Mouse (Mus musculus) brown adipose tissue, adult 24 weeks (tissue): ENCODE data around the gene Copz2. TPM values are rescaled to one million over a fixed set of nuclear protein-coding genes. Genes with fewer than 3 reads are reported as not detected.

ENCODE experiments used
- H3K27ac ChIP-seq: fragments of 200-500 bp; replicated peaks from 2 replicates; pipeline ENCODE4 v1.5.1; 2012; ENCODE audit warnings: low read depth, mild to moderate bottlenecking, low read length
- H3K4me1 ChIP-seq: fragments of 200-500 bp; 2 replicates; pipeline ENCODE4 v1.6.1; 2012; ENCODE audit warnings: low read length, mixed read lengths; ENCODE audit not compliant: control insufficient read depth, insufficient read depth, insufficient read length
- H3K4me3 ChIP-seq: fragments of 200-500 bp; 2 replicates; pipeline ENCODE4 v1.5.1; 2012; ENCODE audit warnings: low read depth, mild to moderate bottlenecking, low read length, moderate library complexity; ENCODE audit not compliant: insufficient read depth
- polyA plus RNA-seq: library from polyadenylated mRNA; stranded (reverse); fragments of >200 nt; gene quantifications from 2 replicates; pipeline ENCODE4 v1.2.4, GENCODE M21; 2012; ENCODE audit not compliant: missing spikeins, insufficient read depth, insufficient read length

Gene Copz2
- polyA plus RNA-seq, 1 experiment = 98.7 TPM

DNA sequence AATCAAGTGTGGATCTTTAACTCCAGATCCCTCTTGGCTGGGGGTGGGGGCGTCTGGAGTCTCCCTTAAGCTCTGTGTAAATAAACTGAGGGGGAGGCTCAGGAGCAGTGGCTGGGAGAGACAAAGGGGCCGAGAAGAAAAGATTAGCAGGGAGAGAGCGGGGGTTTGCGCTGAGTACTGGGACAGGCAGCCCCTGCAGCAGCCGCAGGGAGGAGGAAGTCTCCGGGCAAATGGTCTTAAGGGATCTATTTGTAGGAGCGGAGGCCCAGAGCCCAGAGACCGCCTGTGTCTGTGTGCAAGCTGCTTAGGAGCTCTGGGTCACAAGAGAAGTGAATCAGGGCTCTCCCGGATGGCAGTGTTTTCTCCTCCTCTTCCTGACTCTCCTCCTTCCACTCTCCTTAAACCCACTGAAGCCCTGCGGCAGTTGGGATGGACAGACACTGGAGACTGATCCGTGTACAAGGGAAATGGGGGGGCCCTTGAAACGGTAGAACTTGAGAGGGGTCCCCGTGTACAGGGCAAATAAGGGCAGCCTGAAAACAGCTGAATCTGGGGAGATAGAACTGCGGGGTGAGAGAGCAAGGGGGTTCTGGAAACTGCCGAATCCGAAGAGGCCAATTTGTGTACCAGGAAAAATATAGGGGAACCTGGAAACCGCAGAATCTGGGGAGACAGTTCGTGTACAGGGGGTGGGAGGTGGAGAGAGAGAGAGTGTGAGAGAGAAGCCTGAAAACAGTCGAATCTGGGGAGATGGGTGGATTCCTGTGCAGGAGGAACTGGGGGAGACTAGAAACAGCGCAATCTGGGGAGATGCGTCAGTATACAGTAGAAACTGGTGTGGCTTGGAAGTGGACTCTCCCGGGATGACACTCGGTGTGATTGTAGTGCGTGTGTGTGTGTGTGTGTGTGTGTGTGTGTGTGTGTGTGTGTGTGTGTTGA lies 23.0 kb downstream of the Copz2 start:
- no peak overlapping the region for H3K27ac ChIP-seq
- no peaks in the 10 kb centered on the region for H3K4me1 ChIP-seq
- H3K4me3 ChIP-seq = no peak overlapping the region

DNA sequence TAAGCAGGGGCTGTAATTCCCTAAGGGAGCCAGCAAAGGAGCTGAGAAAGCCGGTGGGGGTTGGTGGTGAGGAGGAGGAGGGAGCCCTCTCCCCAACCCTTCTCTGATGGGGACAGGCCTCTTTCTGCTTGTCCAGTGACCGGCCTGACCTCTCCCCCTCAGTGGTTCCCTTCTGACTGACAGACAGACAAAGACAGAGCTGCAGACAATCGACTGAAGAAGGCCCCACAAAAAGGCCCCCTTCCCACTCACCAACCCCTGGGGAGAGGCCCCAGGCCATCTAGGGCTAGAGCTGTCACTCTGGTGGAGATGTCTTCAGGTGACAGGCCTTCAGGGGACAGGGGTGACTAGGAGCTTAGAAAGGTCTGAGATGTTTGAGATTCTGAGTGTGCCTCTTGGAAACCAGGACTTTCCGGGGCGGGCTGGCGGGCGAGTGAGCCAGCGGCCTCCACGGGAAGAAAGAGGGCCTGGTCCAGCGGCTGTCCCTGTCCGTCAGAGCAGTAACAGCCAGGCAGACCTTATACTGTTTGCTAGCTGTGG lies 24.0 kb downstream of the Copz2 start:
- H3K27ac ChIP-seq = no peak overlapping the region

DNA sequence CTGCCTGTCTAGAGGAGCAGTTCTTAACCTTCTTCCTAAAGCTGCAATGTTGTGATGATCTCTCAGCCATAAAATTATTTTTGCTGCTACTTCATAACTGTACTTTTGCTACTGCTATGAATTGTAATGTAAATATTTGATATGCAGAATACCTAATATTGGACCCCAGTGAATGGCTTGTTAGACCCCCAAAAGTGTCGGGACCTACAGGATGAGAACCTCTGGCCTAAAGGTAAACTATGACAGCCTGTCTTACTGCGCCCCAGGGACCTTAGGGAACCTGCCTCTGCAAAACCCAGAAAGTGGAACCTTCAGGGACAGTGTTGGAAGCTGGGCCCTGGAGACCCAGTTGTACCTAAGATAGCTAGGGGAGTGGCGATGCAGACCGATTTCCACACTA lies 25.6 kb downstream of the Copz2 start:
- no peaks in the 10 kb centered on the region for H3K4me1 ChIP-seq
- H3K4me3 ChIP-seq = no peak overlapping the region
- no peak overlapping the region for H3K27ac ChIP-seq

More for the DNA sequence above, 24.0 kb downstream of the Copz2 start:
- H3K4me1 ChIP-seq = no peaks in the 10 kb centered on the region
- no peak overlapping the region for H3K4me3 ChIP-seq

DNA sequence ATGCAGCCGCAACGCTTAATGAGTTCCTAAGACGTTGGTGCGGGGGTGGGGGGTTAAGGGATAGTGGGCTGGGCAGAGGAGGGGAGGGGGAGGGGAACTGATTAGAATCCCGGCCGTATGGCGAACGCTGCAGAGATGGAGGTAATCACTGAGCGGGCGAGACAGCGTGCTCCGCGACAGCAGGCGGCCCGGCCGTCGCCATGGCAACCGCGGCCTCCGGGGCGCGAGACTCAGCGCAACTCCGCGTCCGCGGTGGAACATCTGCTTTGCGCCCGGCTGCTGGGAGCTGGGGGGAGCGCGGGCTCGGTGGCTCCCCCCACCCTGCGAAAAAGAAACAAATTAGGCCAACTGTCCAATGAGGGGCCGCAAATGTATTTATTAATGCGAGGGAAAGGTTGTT lies 26.1 kb downstream of the Copz2 start:
- H3K4me1 ChIP-seq = no peaks in the 10 kb centered on the region
- H3K4me3 ChIP-seq = peak overlapping the region; percentile 31
- H3K27ac ChIP-seq = no peak overlapping the region

DNA sequence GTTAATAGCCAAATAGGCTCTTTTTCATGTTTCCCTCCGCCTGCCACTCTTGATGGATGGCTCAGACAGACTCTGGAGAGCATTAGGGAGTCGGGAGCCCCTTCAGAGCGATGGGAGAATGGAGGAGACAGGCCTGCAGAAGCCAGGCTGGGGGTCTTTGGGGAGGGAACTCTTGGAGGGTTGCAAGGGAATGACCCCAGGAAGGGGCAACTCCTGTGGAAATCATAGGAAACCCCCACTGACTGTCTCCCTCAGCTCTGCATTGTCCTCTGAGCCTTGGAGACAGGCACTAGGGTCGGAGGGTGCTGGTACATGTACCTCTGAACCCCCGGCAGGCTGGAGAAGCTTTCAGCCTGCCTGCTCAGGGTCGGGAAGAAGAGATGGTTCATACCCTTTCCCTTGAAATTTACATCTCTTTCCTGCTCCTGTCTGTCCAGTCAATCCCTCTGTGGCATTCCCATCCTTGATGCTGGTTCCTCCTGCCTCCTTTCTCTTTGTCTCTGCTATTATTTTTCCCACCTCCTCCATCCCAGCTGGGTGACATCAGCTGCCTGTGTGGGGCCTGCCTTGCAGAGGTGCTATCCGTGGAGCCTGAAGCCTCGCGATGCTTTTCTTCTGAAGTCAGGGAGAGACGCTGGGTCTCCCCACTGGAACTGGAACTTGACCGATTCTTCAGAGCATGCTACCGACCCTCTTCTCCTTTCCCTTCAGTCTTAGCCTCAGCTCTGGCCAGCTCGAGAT lies 26.8 kb downstream of the Copz2 start:
- no peak overlapping the region for H3K27ac ChIP-seq
- H3K4me3 ChIP-seq = no peak overlapping the region
- no peaks in the 10 kb centered on the region for H3K4me1 ChIP-seq

DNA sequence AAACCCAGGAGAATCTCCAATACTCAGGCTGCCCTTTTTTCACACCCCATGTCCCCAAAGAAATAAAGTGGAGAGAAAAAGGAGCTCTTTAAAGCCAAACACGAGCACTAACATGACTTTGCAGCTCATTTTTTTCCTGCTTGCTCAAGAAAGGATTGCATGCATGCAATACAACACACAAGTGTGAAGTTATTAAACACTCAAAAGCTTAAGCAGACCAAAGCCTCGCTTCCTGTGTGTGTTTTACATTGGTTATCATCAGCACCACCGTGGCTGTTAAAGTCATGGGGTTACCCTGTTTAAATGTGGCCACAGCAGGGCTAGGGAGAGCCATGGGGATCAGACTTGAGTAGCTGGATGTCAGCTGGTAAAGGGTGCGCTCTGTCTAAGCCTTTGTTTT lies 27.4 kb downstream of the Copz2 start:
- H3K4me1 ChIP-seq = no peaks in the 10 kb centered on the region
- H3K4me3 ChIP-seq = no peak overlapping the region
- no peak overlapping the region for H3K27ac ChIP-seq

DNA sequence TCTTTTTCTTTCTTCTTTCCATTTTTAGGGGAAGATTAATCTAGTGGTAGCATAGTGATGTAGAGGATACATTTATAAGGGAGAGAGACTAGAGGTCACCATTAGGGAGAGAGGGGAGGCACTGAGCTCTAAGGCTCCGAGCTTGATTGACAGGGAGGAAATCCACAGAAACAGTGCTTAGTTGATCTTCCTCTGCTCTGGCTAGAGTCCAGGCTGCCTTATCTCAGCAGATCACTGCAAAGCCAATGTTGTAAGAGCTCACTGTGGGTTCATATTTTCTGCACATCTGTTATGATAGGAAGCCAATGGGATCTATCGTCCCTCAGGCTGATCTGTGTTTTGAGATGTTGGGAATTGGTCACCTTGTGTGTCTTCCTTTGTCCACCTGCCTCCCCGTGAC lies 29.0 kb downstream of the Copz2 start:
- Histone ChIP-seq H3K4me3 (no peak overlapping the region), H3K4me1 (no peaks in the 10 kb centered on the region), H3K27ac (no peak overlapping the region)

DNA sequence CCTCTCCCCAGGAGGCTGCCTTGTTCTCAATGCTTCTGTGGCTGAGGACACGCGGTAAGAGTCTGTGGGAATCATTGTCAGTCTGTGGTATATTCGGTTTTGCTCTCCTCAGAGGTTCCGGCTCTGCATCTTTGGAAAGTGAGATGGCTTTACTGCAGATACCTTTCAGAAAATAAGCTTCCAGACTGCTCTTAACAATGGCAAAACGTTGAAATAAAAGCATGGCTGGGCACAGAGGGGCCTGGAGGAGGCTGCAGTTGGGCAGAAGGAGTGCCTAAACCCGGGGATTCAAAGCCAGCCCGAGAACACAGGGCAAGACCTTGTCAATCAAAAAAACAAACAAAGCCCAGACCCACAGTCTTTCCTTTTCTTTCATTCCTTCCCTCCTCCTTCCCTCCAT lies 29.7 kb downstream of the Copz2 start:
- no peaks in the 10 kb centered on the region for H3K4me1 ChIP-seq
- no peak overlapping the region for H3K4me3 ChIP-seq
- H3K27ac ChIP-seq = no peak overlapping the region

DNA sequence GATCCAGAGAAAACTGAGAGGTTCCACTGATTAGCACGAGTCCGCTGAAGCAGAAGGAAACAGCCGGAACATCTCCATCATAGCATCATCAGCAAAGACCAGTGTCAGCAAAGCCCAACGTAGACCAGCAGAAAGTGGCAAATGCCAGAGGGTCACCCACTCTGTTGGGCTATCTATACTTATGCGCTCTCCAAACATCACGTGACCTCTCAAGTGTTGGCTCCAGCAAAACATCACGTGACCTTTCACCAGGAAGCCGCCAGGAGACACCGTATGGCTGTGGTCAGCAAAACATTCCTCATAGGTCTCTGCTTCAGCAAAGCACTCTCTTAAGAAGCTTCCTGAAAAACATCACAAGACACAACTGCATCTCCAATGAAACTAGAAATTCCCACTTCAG lies 30.6 kb downstream of the Copz2 start:
- Histone ChIP-seq H3K4me3 (no peak overlapping the region), H3K27ac (no peak overlapping the region), H3K4me1 (no peaks in the 10 kb centered on the region)

DNA sequence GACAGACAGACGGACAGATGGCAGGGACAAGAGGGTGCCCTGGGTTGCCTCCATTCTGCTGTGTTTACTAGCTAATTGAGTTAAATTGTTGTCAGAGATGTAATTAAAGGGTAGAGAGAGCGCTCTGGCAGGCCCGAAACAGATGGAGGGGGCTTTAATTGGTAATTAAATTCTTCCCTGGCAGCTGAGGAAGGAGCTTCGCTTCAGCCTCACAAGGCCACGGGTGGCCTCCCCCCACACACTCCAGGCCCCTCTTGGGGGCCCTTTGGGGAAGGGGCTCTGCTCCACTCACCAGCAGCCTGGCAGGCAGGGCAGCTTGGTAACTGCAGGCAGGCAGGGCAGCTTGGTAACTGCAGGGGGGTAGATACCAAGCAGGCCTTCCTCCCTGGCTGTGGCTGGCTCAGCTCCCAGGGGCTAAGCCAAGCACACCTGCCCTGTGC lies 36.3 kb downstream of the Copz2 start:
- Histone ChIP-seq H3K27ac (no peak overlapping the region), H3K4me3 (no peak overlapping the region), H3K4me1 (no peaks in the 10 kb centered on the region)

DNA sequence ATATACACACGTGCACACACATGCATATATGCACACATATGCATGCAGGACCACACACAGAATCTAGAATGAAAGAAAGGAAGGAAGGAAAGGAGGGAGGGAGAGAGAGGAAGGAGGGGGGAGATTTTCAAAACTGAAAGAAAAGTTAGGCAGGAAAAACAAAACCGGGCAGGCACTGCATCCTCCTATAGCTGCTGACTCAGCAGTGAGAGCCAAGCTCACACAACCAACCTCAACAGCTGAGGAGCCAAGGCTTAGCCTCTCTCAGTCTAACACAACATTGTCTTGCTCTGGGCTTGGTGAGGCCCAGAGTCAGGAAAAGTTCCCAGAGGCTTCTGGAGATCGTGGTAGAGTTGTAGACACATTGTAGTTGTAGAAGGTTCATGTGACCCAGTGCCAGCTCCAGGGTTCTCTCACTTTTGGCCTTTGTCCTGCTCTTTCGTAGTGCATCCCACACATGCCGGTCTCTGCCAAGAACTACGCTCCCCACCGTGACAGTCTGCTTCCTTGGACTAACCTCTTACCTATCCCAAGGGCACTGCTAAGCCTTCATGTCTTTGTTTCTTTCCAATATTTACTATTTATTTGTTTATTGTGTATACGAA lies 37.4 kb downstream of the Copz2 start:
- Histone ChIP-seq H3K4me3 (no peak overlapping the region), H3K4me1 (no peaks in the 10 kb centered on the region), H3K27ac (no peak overlapping the region)

DNA sequence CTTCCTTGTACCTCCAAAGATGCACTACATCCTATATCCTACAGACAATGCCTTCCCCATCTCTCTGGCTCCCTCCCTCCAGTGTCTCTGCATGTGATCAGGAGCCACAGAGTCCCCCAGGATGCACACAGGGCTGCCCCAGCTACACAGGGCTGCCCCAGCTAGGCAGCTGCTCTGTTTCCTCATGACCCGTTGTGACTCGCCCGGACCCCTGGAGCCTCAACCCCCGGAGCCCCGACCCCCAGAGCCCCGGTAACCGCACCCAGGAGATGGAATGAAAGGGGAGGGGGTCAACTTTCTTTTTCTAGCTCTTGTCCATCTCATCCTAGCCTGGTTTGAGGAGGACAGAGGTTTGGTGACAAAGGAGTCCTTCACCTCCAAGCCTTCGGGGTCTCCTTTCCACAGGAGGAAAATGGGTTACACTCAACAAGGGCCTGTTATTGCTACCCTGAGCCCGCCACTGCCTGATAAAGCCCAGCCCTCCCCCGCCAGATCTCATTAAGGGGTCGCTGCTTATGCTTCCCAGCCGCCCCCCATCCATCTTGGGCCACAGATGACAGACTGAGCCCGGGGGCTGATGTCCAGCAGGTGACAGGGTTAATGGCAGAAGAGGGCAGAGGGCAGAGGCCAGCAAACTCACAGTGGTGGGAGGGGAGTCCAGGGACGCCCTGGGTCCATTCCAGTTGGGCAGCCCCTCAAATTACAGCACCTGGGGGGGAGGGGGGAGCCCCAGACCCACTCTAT lies 42.3 kb downstream of the Copz2 start:
- H3K4me3 ChIP-seq = no peak overlapping the region
- H3K27ac ChIP-seq = no peak overlapping the region
- H3K4me1 ChIP-seq = peaks cover 3% of the 10 kb centered on the region

DNA sequence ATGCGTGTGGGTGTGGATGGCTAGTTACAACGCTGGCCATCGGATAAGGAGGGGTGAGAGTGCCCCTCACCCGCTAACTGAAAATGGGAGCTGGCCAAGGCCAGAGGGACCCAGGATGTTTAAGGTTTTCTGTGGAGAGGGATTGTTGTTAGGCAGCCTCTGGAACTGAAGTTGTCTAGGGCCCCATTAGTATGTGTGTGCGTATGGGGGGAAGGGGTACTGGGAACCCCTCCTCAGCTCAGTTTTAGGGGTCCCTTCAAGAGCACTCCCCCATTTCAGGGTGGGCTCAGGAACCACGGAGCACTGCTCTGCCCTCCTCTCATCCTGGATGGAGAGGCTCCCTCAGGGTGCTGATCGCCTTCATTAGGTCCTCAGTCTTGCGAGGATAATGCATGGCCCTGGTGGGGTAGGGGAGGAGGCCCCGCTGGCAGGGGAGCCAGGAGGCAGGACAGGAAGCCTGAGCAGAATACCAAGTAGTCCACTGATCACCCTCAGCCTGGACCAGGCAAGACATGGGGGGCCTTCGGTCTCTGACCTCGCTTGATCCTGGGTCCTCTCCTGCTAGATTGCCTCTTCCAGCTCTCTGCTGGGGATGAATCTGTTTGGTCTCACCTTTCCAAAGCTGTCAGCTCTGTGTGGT lies 43.7 kb downstream of the Copz2 start:
- H3K27ac ChIP-seq = no peak overlapping the region
- no peak overlapping the region for H3K4me3 ChIP-seq
- peaks cover 3% of the 10 kb centered on the region for H3K4me1 ChIP-seq

DNA sequence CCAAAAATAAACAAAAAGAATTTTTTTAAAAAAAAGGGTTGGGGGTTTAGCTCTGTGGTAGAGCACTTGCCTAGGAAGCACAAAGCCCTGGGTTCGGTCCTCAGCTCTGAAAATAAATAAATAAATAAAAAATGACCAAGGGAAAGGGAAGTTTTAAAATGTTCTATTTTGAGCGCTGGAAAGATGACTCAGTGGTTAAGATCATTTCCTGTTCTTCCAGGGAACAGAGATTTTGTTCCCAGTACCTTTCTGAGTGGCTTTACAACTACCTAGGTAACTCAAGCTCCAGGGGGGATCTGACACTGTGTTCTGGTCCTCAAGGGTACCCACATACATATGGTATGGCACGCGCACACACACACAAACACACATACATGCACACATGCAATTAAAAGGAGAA lies 46.2 kb downstream of the Copz2 start:
- peaks cover 3% of the 10 kb centered on the region for H3K4me1 ChIP-seq
- no peak overlapping the region for H3K4me3 ChIP-seq
- no peak overlapping the region; the same call in 1 of the 2 replicates for H3K27ac ChIP-seq
